Mouse (Mus musculus) T-cell, adult 66 days (primary cell): Measurements from ENCODE around the gene Optn. TPM values are rescaled to one million over a fixed set of nuclear protein-coding genes. Genes with fewer than 3 reads are reported as not detected.

Experiments
- total RNA-seq, 2 experiments: library from RNA; stranded (reverse); gene quantifications; 3 replicates in 1 of 2; 4 replicates in 1 of 2; pipeline ENCODE4 v1.2.4; 2023

Gene Optn
- 1 to 10 TPM; 1.0 to 1.2 TPM for total RNA-seq

DNA sequence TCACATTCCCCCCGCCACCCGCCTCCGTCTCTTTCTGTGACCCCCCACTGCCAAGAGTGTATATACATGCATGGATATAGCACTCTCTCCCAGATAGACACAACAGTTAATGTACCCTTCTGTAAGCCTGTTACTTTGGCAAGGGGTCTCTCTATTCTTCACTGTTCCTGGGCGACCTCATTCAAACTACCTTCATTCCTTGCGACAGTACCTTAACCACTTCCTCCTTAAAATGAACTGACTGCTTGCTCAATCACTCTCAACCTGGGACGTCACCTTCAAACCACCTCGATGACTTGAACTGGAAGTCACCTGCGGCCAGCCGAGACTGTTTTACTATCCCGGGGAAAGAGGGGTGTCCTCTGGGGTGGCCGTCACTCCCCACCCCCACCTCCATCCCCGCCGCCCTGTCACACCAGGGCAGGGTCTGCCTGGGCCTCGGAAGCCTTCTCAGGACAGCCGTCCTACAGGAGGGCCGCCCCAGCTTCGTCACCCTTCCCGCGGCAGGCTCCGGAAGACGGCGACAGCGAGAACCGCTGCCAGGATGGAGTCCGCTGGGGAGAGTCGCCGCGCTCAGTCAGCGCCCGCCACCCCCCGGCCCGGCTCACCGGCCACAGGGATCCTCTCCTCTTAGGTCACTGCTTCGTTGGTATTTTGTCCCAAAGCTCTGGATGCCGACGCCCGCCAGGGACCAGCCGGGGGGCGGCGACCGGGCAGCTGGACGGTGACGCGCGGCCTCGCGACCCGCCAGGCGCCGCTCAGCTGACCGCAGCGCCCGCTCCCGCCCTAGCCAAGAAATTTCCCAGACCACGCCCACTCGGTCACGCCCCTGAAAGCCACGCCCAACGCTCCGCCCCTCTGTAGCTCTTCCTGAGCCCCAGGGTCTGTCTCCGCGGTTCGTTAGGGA lies at the start of gene Optn:
TSS of gene Optn (minus strand) at position 753 of the 907 bp plus-strand sequence.

GRCm38 (mm10) chr2:5012491-5013324 lies 51.1 kb downstream of the Optn start, which contains the start of gene Mcm10:
Gene Mcm10 (minus strand): TSS chr2:5012791.

DNA sequence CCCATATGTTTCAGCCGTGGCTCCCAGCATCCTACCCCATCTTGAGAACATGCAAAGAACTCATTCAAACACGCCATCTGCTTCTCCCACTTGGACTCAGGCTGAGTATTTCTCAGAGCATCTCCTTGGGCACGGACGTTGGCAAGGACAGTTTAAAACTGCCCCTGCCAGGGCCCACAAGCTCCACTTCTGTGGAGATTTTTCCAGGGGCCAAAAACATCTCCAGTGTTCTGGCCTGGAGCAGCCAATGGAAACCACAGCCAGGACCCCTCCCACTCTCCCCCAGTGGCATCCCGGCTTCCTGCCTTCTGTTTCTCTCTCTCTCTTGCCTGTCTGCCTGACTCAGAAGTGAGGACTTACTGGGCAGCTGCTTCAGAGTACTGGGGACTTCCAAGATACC lies 88.0 kb downstream of the Optn start, which contains the start of gene Ucma:
TSS of gene Ucma (plus strand) at position 316 of the 400 bp plus-strand sequence.

Other genes starting within 250 kb of the Optn start
- gene Sephs1, start 182.5 kb downstream of the Optn start, total RNA-seq = 10 to 100 TPM; 29.7 to 32.0 TPM
- gene Phyh, start 145.0 kb downstream of the Optn start, total RNA-seq = 10 to 100 TPM; 30.1 to 33.4 TPM
- gene Ucma, start 87.9 kb downstream of the Optn start, total RNA-seq = not detected
- gene Mcm10, start 51.3 kb downstream of the Optn start, total RNA-seq = 1 to 10 TPM; 2.3 to 6.5 TPM
- not detected for gene Ccdc3, start 73.7 kb upstream of the Optn start, total RNA-seq